Mouse (Mus musculus): ENCODE results near the gene Lrrc57. TPM values are rescaled to one million over a fixed set of nuclear protein-coding genes. Genes with fewer than 3 reads are reported as not detected.
A peak's percentile ranks its signal among the peaks of the same experiment; 100 is the strongest.
"Not testable (repeated sequence)": the region's sequence is repeated elsewhere in the genome, so short reads cannot be mapped to it uniquely, and the experiment has no call there.

The Lrrc57 gene
- polyA plus RNA-seq, 1 experiment from 2014 or later = 35.7 TPM

DNA sequence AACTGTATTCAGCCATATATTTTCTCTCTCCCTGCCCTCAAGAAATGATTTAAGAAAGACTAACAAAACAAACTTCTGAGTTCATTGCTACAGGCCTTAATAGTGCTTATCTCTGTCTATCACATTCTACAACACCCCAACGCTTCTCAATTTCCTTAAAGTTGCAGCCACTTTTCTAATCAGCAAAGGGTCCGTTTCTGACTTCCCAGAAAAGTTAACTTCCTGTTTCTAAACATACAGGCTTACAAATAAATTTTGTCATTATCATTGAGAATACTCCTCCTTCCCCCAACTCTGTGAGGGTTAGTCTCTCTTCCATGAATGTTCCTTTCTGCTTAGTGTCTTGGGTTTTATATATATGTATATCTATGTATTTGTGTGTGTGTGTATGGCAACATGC, 44.0 kb downstream of the Lrrc57 start:
- no peak for DNase-seq (ENCODE audit: low spot score)
- 88% methylated on average over 2 of the region's 2 CpGs for WGBS
- Histone ChIP-seq H3K4me2 (ENCODE audit: low read depth, low read length, severe bottlenecking) (no peak overlapping the region), H3K36me3 (ENCODE audit: control insufficient read depth, insufficient read depth, low read length) (no peaks in the 10 kb centered on the region), H3K27me3 (ENCODE audit: control insufficient read depth, insufficient read depth, low read length) (no peaks in the 10 kb centered on the region), H3K4me3 (ENCODE audit: low read depth, low read length) (no peak overlapping the region), H3K27ac (ENCODE audit: low read depth, low read length) (no peak overlapping the region), H3K9ac (ENCODE audit: low read length) (no peak overlapping the region), H3K4me1 (replicated peaks; ENCODE audit: control insufficient read depth, insufficient read depth, low read length) (peaks cover 3% of the 10 kb centered on the region; the same call in 1 of the 2 replicates), H3K9me3 (ENCODE audit: control insufficient read depth, low read length) (no peaks in the 10 kb centered on the region)
- ATAC-seq (replicated peaks; ENCODE audit: low FRiP score) = no peak

GRCm38 (mm10) chr2:120564548-120565188, 44.7 kb downstream of the Lrrc57 start:
- not testable (repeated sequence) for H3K4me3 ChIP-seq (ENCODE audit: low read depth, low read length); H3K9ac ChIP-seq (ENCODE audit: low read length); H3K36me3 ChIP-seq (ENCODE audit: control insufficient read depth, insufficient read depth, low read length); H3K4me2 ChIP-seq (ENCODE audit: low read depth, low read length, severe bottlenecking); H3K4me1 ChIP-seq (replicated peaks; ENCODE audit: control insufficient read depth, insufficient read depth, low read length); DNase-seq (ENCODE audit: low spot score); H3K9me3 ChIP-seq (ENCODE audit: control insufficient read depth, low read length); H3K27me3 ChIP-seq (ENCODE audit: control insufficient read depth, insufficient read depth, low read length); ATAC-seq (replicated peaks; ENCODE audit: low FRiP score); H3K27ac ChIP-seq (ENCODE audit: low read depth, low read length)
- 88% methylated on average over 4 of the region's 4 CpGs for WGBS

DNA sequence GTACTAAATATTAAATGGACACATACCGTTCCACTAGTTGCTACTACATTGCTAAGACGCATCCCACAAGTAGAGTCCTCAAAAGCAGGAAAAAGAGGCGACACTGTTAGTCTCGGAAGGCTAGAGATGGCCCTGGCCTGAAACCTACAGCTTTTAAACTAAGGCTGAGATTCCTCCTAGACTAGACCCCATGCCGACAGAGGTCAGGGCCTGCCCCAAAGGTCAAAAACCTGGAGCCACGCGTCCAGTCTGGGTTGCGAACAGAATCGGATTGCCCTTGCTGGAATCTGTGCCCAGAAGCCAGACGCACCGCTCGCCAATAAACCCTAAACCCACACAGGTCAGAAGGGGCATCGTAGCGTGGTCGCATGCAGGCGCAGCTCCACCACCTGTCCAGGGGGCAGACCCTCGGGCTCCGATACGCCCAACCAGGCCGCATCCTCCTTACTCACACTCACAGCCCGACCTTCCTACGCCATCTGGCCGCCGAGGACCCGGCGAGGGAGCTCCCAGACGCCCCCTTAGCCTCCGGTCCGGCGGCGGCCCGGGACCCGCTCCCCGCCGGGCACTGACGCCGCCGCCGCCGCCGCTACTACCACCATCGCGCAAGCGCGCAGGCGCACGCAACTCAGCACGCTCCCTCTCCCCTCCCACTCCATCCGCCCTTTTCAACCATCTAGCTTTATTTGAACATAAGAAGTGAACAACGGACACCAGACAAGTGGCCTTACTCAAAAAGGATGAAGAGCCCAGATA, 45.9 kb downstream of the Lrrc57 start, which contains the start of gene Zfp106:
TSS of gene Zfp106 (minus strand) at position 609 of the 756 bp plus-strand sequence.
- H3K4me1 ChIP-seq (replicated peaks; ENCODE audit: control insufficient read depth, insufficient read depth, low read length) = peaks cover 3% of the 10 kb centered on the region; the same call in 1 of the 2 replicates
- peak; percentile 85 for ATAC-seq (replicated peaks; ENCODE audit: low FRiP score)
- no peaks in the 10 kb centered on the region for H3K36me3 ChIP-seq (ENCODE audit: control insufficient read depth, insufficient read depth, low read length)
- peak within 1 kb of the TSS; percentile 52 for H3K4me2 ChIP-seq (ENCODE audit: low read depth, low read length, severe bottlenecking)
- no peaks in the 10 kb centered on the region for H3K27me3 ChIP-seq (ENCODE audit: control insufficient read depth, insufficient read depth, low read length)
- under 1% methylated on average over 50 of the region's 50 CpGs for WGBS
- H3K27ac ChIP-seq (ENCODE audit: low read depth, low read length) = no peak within 1 kb of the TSS
- peak; percentile 92 for DNase-seq (ENCODE audit: low spot score)
- H3K4me3 ChIP-seq (ENCODE audit: low read depth, low read length) = peak within 1 kb of the TSS; percentile 73
- no peaks in the 10 kb centered on the region for H3K9me3 ChIP-seq (ENCODE audit: control insufficient read depth, low read length)
- H3K9ac ChIP-seq (ENCODE audit: low read length) = peak within 1 kb of the TSS; percentile 90

- H3K4me3 ChIP-seq (ENCODE audit: low read depth, low read length) = peak overlapping the region; percentile 73
- no peaks in the 10 kb centered on the region for H3K9me3 ChIP-seq (ENCODE audit: control insufficient read depth, low read length)
- no peaks in the 10 kb centered on the region for H3K36me3 ChIP-seq (ENCODE audit: control insufficient read depth, insufficient read depth, low read length)
- H3K27ac ChIP-seq (ENCODE audit: low read depth, low read length) = no peak overlapping the region
- 27% methylated on average over 9 of the region's 9 CpGs for WGBS
- no peak for DNase-seq (ENCODE audit: low spot score)
- peaks cover 3% of the 10 kb centered on the region; the same call in 1 of the 2 replicates for H3K4me1 ChIP-seq (replicated peaks; ENCODE audit: control insufficient read depth, insufficient read depth, low read length)
- no peak for ATAC-seq (replicated peaks; ENCODE audit: low FRiP score)
- peak overlapping the region; percentile 52 for H3K4me2 ChIP-seq (ENCODE audit: low read depth, low read length, severe bottlenecking)
- peak overlapping the region; percentile 90 for H3K9ac ChIP-seq (ENCODE audit: low read length)
- no peaks in the 10 kb centered on the region for H3K27me3 ChIP-seq (ENCODE audit: control insufficient read depth, insufficient read depth, low read length)
These were observed 46.5 kb downstream of the Lrrc57 start for GRCm38 (mm10) chr2:120562859-120563234.

- DNase-seq (ENCODE audit: low spot score) = no peak
- H3K27me3 ChIP-seq (ENCODE audit: control insufficient read depth, insufficient read depth, low read length) = no peaks in the 10 kb centered on the region
- no peak overlapping the region for H3K4me3 ChIP-seq (ENCODE audit: low read depth, low read length)
- no peak overlapping the region for H3K4me2 ChIP-seq (ENCODE audit: low read depth, low read length, severe bottlenecking)
- H3K27ac ChIP-seq (ENCODE audit: low read depth, low read length) = no peak overlapping the region
- no peak overlapping the region for H3K9ac ChIP-seq (ENCODE audit: low read length)
- ATAC-seq (replicated peaks; ENCODE audit: low FRiP score) = no peak
- H3K9me3 ChIP-seq (ENCODE audit: control insufficient read depth, low read length) = no peaks in the 10 kb centered on the region
- H3K36me3 ChIP-seq (ENCODE audit: control insufficient read depth, insufficient read depth, low read length) = no peaks in the 10 kb centered on the region
- peaks cover 3% of the 10 kb centered on the region; the same call in 1 of the 2 replicates for H3K4me1 ChIP-seq (replicated peaks; ENCODE audit: control insufficient read depth, insufficient read depth, low read length)
- WGBS = 100% methylated on average over 1 of the region's 1 CpGs
These were observed 47.8 kb downstream of the Lrrc57 start for GRCm38 (mm10) chr2:120561524-120561923.

DNA sequence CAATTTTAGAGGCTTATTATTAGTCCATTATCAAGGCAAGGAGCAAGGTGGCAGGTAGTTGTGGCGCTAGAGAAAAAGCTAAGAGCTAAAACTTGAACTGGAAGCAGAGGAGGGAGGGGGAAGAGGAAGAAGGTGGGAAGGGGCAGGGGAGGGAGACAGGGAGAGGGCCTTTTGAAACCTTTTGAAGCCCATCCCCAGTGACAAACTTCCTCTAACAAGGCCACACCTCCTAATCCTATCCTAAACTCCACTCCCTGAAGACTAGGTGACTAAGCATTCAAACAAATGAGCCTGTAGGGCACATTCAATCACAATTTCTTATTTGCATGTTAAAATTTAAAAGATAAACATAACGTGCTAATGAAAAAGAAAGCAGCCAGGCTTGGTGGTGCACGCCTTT, 50.5 kb downstream of the Lrrc57 start:
- peaks cover 3% of the 10 kb centered on the region; the same call in 1 of the 2 replicates for H3K4me1 ChIP-seq (replicated peaks; ENCODE audit: control insufficient read depth, insufficient read depth, low read length)
- H3K36me3 ChIP-seq (ENCODE audit: control insufficient read depth, insufficient read depth, low read length) = no peaks in the 10 kb centered on the region; the same call in 1 of the 2 replicates

GRCm38 (mm10) chr2:120556868-120557267, 52.5 kb downstream of the Lrrc57 start:
- no peak overlapping the region for H3K4me3 ChIP-seq (ENCODE audit: low read depth, low read length)
- H3K9ac ChIP-seq (ENCODE audit: low read length) = no peak overlapping the region
- H3K27ac ChIP-seq (ENCODE audit: low read depth, low read length) = no peak overlapping the region
- no peaks in the 10 kb centered on the region; the same call in 1 of the 2 replicates for H3K36me3 ChIP-seq (ENCODE audit: control insufficient read depth, insufficient read depth, low read length)
- ATAC-seq (replicated peaks; ENCODE audit: low FRiP score) = no peak
- no peaks in the 10 kb centered on the region for H3K9me3 ChIP-seq (ENCODE audit: control insufficient read depth, low read length)
- no peak overlapping the region for H3K4me2 ChIP-seq (ENCODE audit: low read depth, low read length, severe bottlenecking)
- DNase-seq (ENCODE audit: low spot score) = no peak
- no peaks in the 10 kb centered on the region for H3K27me3 ChIP-seq (ENCODE audit: control insufficient read depth, insufficient read depth, low read length)
- WGBS = 83% methylated on average over 3 of the region's 3 CpGs
- no peaks in the 10 kb centered on the region for H3K4me1 ChIP-seq (replicated peaks; ENCODE audit: control insufficient read depth, insufficient read depth, low read length)

More for the DNA sequence above, 50.5 kb downstream of the Lrrc57 start:
- no peaks in the 10 kb centered on the region for H3K9me3 ChIP-seq (ENCODE audit: control insufficient read depth, low read length)
- no peak overlapping the region for H3K9ac ChIP-seq (ENCODE audit: low read length)
- 88% methylated on average over 3 of the region's 3 CpGs for WGBS
- no peak overlapping the region for H3K27ac ChIP-seq (ENCODE audit: low read depth, low read length)
- no peak for DNase-seq (ENCODE audit: low spot score)
- H3K4me3 ChIP-seq (ENCODE audit: low read depth, low read length) = no peak overlapping the region
- ATAC-seq (replicated peaks; ENCODE audit: low FRiP score) = no peak
- H3K27me3 ChIP-seq (ENCODE audit: control insufficient read depth, insufficient read depth, low read length) = no peaks in the 10 kb centered on the region
- no peak overlapping the region for H3K4me2 ChIP-seq (ENCODE audit: low read depth, low read length, severe bottlenecking)
